Mouse (Mus musculus) G1E (cell line): Measurements from ENCODE around the gene Nrl.

Experiments
- CTCF ChIP-seq: IDR thresholded peaks from 2 replicates; pipeline ENCODE4 v1.5.1; 2012; ENCODE audit warnings: low read depth, low read length, inconsistent platforms, mixed read lengths
- GATA1 ChIP-seq: IDR thresholded peaks from 2 replicates; pipeline ENCODE4 v1.6.1; 2012; ENCODE audit warnings: borderline replicate concordance, low read length, inconsistent platforms, mixed read lengths
- POLR2AphosphoS5 ChIP-seq: IDR thresholded peaks from 2 replicates; pipeline ENCODE4 v1.6.1; 2012; ENCODE audit warnings: low read depth, low read length, inconsistent platforms; ENCODE audit not compliant: insufficient replicate concordance
- TAL1 ChIP-seq: conservative IDR thresholded peaks from 2 replicates; pipeline ENCODE4 v1.6.1; 2012; ENCODE audit warnings: low read depth, low read length, inconsistent platforms, mixed read lengths

- TF ChIP-seq GATA1 (no peak), TAL1 (no peak), CTCF (no peak), POLR2AphosphoS5 (no peak)
These were observed 29.1 kb downstream of the Nrl start for GRCm38 (mm10) chr14:55495509-55496240.
